Mouse (Mus musculus) stomach, embryonic 15.5 days (tissue): ENCODE measurements around the gene Ltbp1. TPM values are rescaled to one million over a fixed set of nuclear protein-coding genes. Genes with fewer than 3 reads are reported as not detected.

Source experiments
- ATAC-seq: fragments of 200-750 bp; cut with Nextera tagmentation; 2 replicates; pipeline ENCODE4 v1.8.0; 2017; ENCODE audit warnings: low read depth, moderate number of reproducible peaks, moderate TSS enrichment; ENCODE audit not compliant: insufficient read depth, low FRiP score
- H3K27ac ChIP-seq: fragments of 300-500 bp; sonication (generic); 2 replicates; pipeline ENCODE4 v1.5.1; 2015; ENCODE audit warnings: mild to moderate bottlenecking, inconsistent platforms
- H3K27me3 ChIP-seq: fragments of 300-500 bp; sonication (generic); replicated peaks from 2 replicates; pipeline ENCODE4 v1.6.1; 2015; ENCODE audit warnings: inconsistent platforms
- H3K36me3 ChIP-seq: fragments of 300-500 bp; sonication (generic); 2 replicates; pipeline ENCODE4 v1.6.1; 2015; ENCODE audit warnings: inconsistent platforms
- H3K4me1 ChIP-seq: fragments of 300-500 bp; sonication (generic); 2 replicates; pipeline ENCODE4 v1.6.1; 2015; ENCODE audit warnings: inconsistent platforms
- H3K4me2 ChIP-seq: fragments of 300-500 bp; sonication (generic); 2 replicates; pipeline ENCODE4 v1.6.1; 2015; ENCODE audit warnings: mild to moderate bottlenecking, inconsistent platforms
- H3K4me3 ChIP-seq: fragments of 300-500 bp; sonication (generic); replicated peaks from 2 replicates; pipeline ENCODE4 v1.5.1; 2015; ENCODE audit warnings: inconsistent platforms
- H3K9ac ChIP-seq: fragments of 300-500 bp; sonication (generic); 2 replicates; pipeline ENCODE4 v1.6.1; 2015; ENCODE audit warnings: inconsistent platforms
- H3K9me3 ChIP-seq: fragments of 300-500 bp; sonication (generic); 2 replicates; pipeline ENCODE4 v1.6.1; 2016; ENCODE audit warnings: inconsistent platforms
- WGBS: fragments of 180-500 bp; shearing (Covaris S2); methylation state at CpG from one replicate; pipeline ENCODE4 v1.1.7; 2015; 5-methylcytosine and 5-hydroxymethylcytosine counted together
- polyA plus RNA-seq: library from polyadenylated mRNA; unstranded; fragments of >200 nt; fragmentation: Nextera tagmentation; extraction: Ambion mirVana; gene quantifications from 2 replicates; pipeline ENCODE4 v1.2.1, GENCODE M21; 2015

Ltbp1 gene
- polyA plus RNA-seq, 1 experiment from 2014 or later: 26.1 TPM

- Histone ChIP-seq H3K9ac (no peak overlapping the region), H3K4me2 (no peak overlapping the region), H3K36me3 (no peaks in the 10 kb centered on the region), H3K27me3 (no peaks in the 10 kb centered on the region), H3K4me3 (no peak overlapping the region), H3K27ac (no peak overlapping the region), H3K4me1 (no peaks in the 10 kb centered on the region), H3K9me3 (no peaks in the 10 kb centered on the region)
- no peak for ATAC-seq
- 84% methylated on average over 8 of the region's 8 CpGs for WGBS
Observed at GRCm38 (mm10) chr17:75186732-75187509, 181.6 kb downstream of the Ltbp1 start.

DNA sequence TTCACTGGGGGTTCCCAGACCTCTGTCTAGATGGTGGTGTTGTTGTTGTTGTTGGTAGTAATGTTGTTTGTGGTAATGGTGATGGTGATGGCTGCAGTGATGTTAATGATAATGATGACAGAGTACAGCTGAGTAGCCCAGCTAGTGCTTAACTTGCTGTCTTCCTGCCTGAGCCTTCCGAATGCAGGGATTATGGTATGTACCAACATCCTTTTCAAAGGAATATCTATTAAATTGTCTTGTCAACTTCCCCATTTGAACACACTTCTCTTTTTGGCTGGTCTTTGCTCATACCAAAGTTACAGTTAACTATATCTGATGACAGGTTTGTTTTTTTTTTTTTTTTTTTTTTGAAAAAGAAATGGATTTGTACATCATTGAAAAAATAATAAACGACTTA is 191.6 kb downstream of the Ltbp1 start:
- Histone ChIP-seq H3K36me3 (no peaks in the 10 kb centered on the region), H3K9ac (no peak overlapping the region), H3K9me3 (no peaks in the 10 kb centered on the region), H3K27ac (no peak overlapping the region), H3K4me1 (no peaks in the 10 kb centered on the region), H3K4me3 (no peak overlapping the region), H3K4me2 (no peak overlapping the region), H3K27me3 (no peaks in the 10 kb centered on the region)
- no peak for ATAC-seq
- 79% methylated on average over 2 of the region's 2 CpGs for WGBS

DNA sequence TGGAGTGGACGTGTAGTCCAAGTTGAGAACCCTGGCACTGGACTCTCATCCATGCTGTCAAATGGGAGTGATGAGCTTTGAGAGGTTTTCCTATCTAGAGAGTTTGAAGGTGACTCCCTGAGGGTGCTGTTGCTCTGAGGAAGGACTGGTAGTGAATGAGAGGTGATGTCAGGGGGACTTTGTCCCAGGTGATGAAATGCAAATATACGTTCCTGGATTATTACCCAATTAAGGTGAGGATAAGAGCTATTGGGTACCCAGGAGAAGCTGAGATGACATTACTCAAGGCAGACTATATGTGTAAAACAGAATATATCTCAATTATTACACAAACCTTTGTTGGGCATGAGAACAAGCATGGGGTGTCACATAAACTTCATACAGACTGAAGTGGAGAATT is 193.4 kb downstream of the Ltbp1 start:
- Histone ChIP-seq H3K4me1 (no peaks in the 10 kb centered on the region), H3K4me2 (no peak overlapping the region), H3K4me3 (no peak overlapping the region), H3K27me3 (no peaks in the 10 kb centered on the region), H3K27ac (no peak overlapping the region), H3K36me3 (no peaks in the 10 kb centered on the region), H3K9ac (no peak overlapping the region), H3K9me3 (no peaks in the 10 kb centered on the region)
- WGBS: 89% methylated on average over 2 of the region's 2 CpGs
- no peak for ATAC-seq

GRCm38 (mm10) chr17:75199694-75200093 is 194.3 kb downstream of the Ltbp1 start:
- WGBS: 78% methylated on average over 9 of the region's 9 CpGs
- no peak overlapping the region for H3K4me3 ChIP-seq
- no peak overlapping the region for H3K4me2 ChIP-seq
- no peak overlapping the region for H3K27ac ChIP-seq
- H3K4me1 ChIP-seq: no peaks in the 10 kb centered on the region
- no peaks in the 10 kb centered on the region for H3K9me3 ChIP-seq
- ATAC-seq: no peak
- no peak overlapping the region for H3K9ac ChIP-seq
- no peaks in the 10 kb centered on the region for H3K27me3 ChIP-seq
- no peaks in the 10 kb centered on the region for H3K36me3 ChIP-seq

- H3K27ac ChIP-seq: no peak overlapping the region
- ATAC-seq: no peak
- no peak overlapping the region for H3K9ac ChIP-seq
- no peaks in the 10 kb centered on the region for H3K4me1 ChIP-seq
- H3K9me3 ChIP-seq: no peaks in the 10 kb centered on the region
- whole genome bisulfite sequencing: 83% methylated on average over 3 of the region's 3 CpGs
- no peak overlapping the region for H3K4me2 ChIP-seq
- no peaks in the 10 kb centered on the region for H3K27me3 ChIP-seq
- H3K4me3 ChIP-seq: no peak overlapping the region
- no peaks in the 10 kb centered on the region for H3K36me3 ChIP-seq
Observed at GRCm38 (mm10) chr17:75202314-75202713, 196.9 kb downstream of the Ltbp1 start.

GRCm38 (mm10) chr17:75204065-75204464 is 198.7 kb downstream of the Ltbp1 start:
- Histone ChIP-seq H3K9me3 (no peaks in the 10 kb centered on the region), H3K9ac (no peak overlapping the region), H3K36me3 (no peaks in the 10 kb centered on the region), H3K4me3 (no peak overlapping the region), H3K27me3 (no peaks in the 10 kb centered on the region), H3K27ac (no peak overlapping the region), H3K4me1 (no peaks in the 10 kb centered on the region), H3K4me2 (no peak overlapping the region)
- 86% methylated on average over 1 of the region's 1 CpGs for WGBS
- ATAC-seq: no peak

DNA sequence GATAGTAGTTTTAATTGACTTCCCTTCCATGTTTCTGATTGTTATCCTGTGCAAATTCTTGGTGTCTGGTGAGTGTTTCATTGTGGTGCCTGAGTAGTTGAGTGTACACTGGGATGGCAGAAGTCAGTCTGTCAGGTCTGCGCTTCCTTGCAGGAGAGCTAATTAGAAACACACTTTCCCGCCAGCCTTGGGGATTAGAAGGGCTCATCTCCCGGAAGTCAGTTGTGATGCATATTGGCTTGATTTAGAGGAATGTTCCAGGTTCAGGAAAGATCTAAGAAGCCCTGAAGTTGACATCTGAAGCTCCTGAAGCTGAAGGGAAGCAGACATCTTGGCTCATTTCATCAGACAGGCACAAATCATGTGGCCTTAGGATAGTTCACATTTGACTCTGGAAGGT is 200.9 kb downstream of the Ltbp1 start:
- Histone ChIP-seq H3K36me3 (no peaks in the 10 kb centered on the region), H3K4me3 (no peak overlapping the region), H3K27ac (no peak overlapping the region), H3K27me3 (no peaks in the 10 kb centered on the region), H3K9me3 (no peaks in the 10 kb centered on the region), H3K9ac (no peak overlapping the region), H3K4me1 (no peaks in the 10 kb centered on the region), H3K4me2 (no peak overlapping the region)
- ATAC-seq: no peak
- 70% methylated on average over 3 of the region's 3 CpGs for WGBS

- Histone ChIP-seq H3K27ac (no peak overlapping the region), H3K27me3 (no peaks in the 10 kb centered on the region), H3K36me3 (no peaks in the 10 kb centered on the region), H3K4me1 (no peaks in the 10 kb centered on the region), H3K9ac (no peak overlapping the region), H3K9me3 (no peaks in the 10 kb centered on the region), H3K4me3 (no peak overlapping the region), H3K4me2 (no peak overlapping the region)
- ATAC-seq: no peak
- 57% methylated on average over 7 of the region's 7 CpGs for WGBS
Observed at GRCm38 (mm10) chr17:75208164-75208698, 202.9 kb downstream of the Ltbp1 start.

DNA sequence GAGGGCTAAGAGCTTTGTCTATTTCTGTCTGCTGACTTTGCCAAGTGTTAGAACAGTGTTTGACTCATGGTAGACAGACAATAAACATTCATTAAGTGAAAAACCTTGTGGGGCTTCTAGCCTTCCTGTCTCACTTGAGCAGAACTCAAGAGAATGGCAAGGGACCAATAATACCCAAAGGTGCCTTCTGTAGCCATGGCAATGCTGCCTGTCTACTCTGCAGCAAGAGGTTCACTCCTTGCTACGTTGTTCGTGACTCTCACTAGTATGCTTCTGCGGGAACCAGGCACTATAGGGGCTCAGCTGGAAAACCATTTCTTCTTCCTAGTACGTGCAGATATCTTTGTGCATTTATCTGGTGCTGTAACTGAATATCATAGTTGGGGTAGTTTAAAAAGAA is 205.2 kb downstream of the Ltbp1 start:
- H3K4me1 ChIP-seq: no peaks in the 10 kb centered on the region
- no peaks in the 10 kb centered on the region for H3K27me3 ChIP-seq
- WGBS: 87% methylated on average over 4 of the region's 4 CpGs
- no peaks in the 10 kb centered on the region for H3K9me3 ChIP-seq
- no peak overlapping the region for H3K4me3 ChIP-seq
- no peak overlapping the region for H3K27ac ChIP-seq
- no peaks in the 10 kb centered on the region for H3K36me3 ChIP-seq
- no peak overlapping the region for H3K4me2 ChIP-seq
- H3K9ac ChIP-seq: no peak overlapping the region
- no peak for ATAC-seq

- Histone ChIP-seq H3K36me3 (no peaks in the 10 kb centered on the region), H3K4me1 (no peaks in the 10 kb centered on the region), H3K27ac (no peak overlapping the region), H3K4me2 (no peak overlapping the region), H3K9me3 (no peaks in the 10 kb centered on the region), H3K4me3 (no peak overlapping the region), H3K9ac (no peak overlapping the region), H3K27me3 (no peaks in the 10 kb centered on the region)
- WGBS: 95% methylated on average over 2 of the region's 2 CpGs
- ATAC-seq: no peak
Observed at GRCm38 (mm10) chr17:75216362-75216761, 211.0 kb downstream of the Ltbp1 start.

DNA sequence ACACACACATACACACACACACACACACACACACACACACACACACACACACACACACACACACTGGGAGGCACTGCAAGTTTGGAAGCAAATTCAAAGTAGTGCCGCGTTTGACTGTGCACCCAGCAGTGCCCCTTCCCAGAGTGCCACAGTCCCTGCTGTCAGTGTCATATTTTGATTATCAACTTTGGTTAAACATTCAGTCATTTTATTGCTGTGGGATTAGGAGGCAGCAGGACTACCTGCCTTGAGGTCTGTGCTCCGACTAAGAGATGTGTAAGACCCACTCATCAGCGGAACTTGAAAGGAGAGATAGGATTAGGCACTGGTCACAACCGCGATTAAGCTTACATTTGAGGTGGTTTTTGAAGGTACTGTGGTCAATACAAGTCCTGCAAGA is 213.3 kb downstream of the Ltbp1 start:
- H3K4me2 ChIP-seq: no peak overlapping the region
- no peaks in the 10 kb centered on the region for H3K9me3 ChIP-seq
- no peak for ATAC-seq
- H3K27ac ChIP-seq: no peak overlapping the region
- H3K4me3 ChIP-seq: no peak overlapping the region
- H3K36me3 ChIP-seq: no peaks in the 10 kb centered on the region
- no peaks in the 10 kb centered on the region for H3K27me3 ChIP-seq
- H3K9ac ChIP-seq: no peak overlapping the region
- WGBS: 84% methylated on average over 6 of the region's 6 CpGs
- no peaks in the 10 kb centered on the region for H3K4me1 ChIP-seq

DNA sequence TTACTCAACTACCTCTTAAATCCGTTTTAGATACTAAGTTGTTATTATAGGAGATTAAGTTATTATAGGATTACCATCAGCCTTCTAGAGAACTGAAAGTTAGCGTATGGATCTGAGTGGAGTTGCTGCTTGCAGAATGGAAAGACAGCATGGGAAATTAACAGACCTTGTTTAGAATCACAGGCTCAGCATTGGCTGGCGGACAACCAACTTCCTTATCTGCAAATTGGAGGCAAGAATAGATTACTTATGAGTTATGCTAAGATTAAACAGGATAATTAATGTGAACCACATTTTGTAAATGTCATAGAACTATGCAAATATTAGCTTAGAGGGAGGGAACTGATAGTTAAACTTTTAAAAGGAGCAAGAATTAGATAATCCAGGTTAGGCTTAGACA is 223.0 kb downstream of the Ltbp1 start:
- H3K9ac ChIP-seq: no peak overlapping the region
- H3K4me2 ChIP-seq: no peak overlapping the region
- H3K27ac ChIP-seq: no peak overlapping the region
- H3K4me3 ChIP-seq: no peak overlapping the region
- H3K9me3 ChIP-seq: no peaks in the 10 kb centered on the region
- no peak for ATAC-seq
- H3K27me3 ChIP-seq: no peaks in the 10 kb centered on the region
- no peaks in the 10 kb centered on the region for H3K4me1 ChIP-seq
- WGBS: 47% methylated on average over 3 of the region's 3 CpGs
- 0 out of 2 replicates have a peak, but pooled peaks cover 3% of the 10 kb centered on the region for H3K36me3 ChIP-seq
